16 mouse cellular contexts compared by ENCODE assay signal in the genomic region with DNA sequence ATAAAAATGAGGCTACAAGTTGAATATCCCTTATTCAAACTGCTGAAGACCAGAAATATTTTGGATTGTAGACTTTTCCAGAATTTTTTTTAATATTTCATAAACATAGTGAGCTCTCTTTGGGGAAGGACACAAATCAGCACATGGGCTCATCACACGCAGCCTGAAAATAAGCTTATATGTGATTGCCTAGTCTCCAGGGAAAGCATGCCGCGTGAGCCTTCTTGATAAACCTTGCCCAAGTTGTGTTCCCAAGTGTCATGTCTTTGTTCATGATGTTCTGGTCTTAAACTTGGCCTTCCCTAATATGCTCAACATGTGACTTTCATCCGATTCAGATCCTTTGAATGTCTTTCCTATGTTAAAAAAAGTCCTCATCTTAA.
DNase-seq lines count a peak whose midpoint lies in the region; ATAC-seq and TF ChIP-seq lines count a peak whose summit lies in the region.
"Had no signal": no experiment of that assay in that cellular context is flagged by ENCODE, and none has a peak within 500 bp of the region (broad histone marks: within the 10 kb centered on the region; RNA-seq: fewer than 3 reads in every experiment).

No protein-coding gene starts in this region.

- H3K27ac ChIP-seq in forebrain, embryonic 13.5 days: peak overlapping the region; percentile 74
- H3K27ac ChIP-seq in forebrain, embryonic 10.5 days: no peak overlapping the region
- H3K27ac ChIP-seq in layer of hippocampus, adult 2 months: peak overlapping the region; percentile 87
- peak overlapping the region; percentile 89 for H3K27ac ChIP-seq in forebrain, embryonic 16.5 days (ENCODE audit: low read length)
- H3K27ac ChIP-seq: embryonic facial prominence, embryonic 12.5 days had no signal

- no peak for ATAC-seq in forebrain, embryonic 13.5 days
- no peak for ATAC-seq in forebrain, embryonic 16.5 days

- H3K4me1 ChIP-seq in forebrain, embryonic 13.5 days: no peaks in the 10 kb centered on the region
- H3K4me1 ChIP-seq in forebrain, embryonic 10.5 days: no peaks in the 10 kb centered on the region
- peaks cover 7% of the 10 kb centered on the region for H3K4me1 ChIP-seq in forebrain, embryonic 16.5 days (replicated peaks; ENCODE audit: control insufficient read depth, insufficient read depth, low read length)
- H3K4me1 ChIP-seq: embryonic facial prominence, embryonic 12.5 days; heart, embryonic 12.5 days had no signal

- no peak for TF ChIP-seq CTCF in layer of hippocampus, adult 2 months (conservative IDR thresholded peaks at IDR 0.05)

- no peak overlapping the region for H3K4me3 ChIP-seq in forebrain, embryonic 13.5 days
- H3K4me3 ChIP-seq in forebrain, embryonic 10.5 days: no peak overlapping the region
- H3K4me3 ChIP-seq in layer of hippocampus, adult 2 months: no peak overlapping the region
- no peak overlapping the region for H3K4me3 ChIP-seq in forebrain, embryonic 16.5 days (replicated peaks; ENCODE audit: low read length)
- H3K4me3 ChIP-seq: embryonic facial prominence, embryonic 12.5 days; heart, embryonic 12.5 days had no signal

- H3K27me3 ChIP-seq in forebrain, embryonic 13.5 days: no peaks in the 10 kb centered on the region
- H3K27me3 ChIP-seq in forebrain, embryonic 10.5 days (ENCODE audit: poor library complexity, severe bottlenecking): no peaks in the 10 kb centered on the region
- no peaks in the 10 kb centered on the region for H3K27me3 ChIP-seq in forebrain, embryonic 16.5 days (replicated peaks; ENCODE audit: control insufficient read depth, insufficient read depth, low read length)
- H3K27me3 ChIP-seq: embryonic facial prominence, embryonic 12.5 days; heart, embryonic 12.5 days had no signal

- WGBS in forebrain, embryonic 13.5 days: 90% methylated on average over 4 of the region's 4 CpGs
- WGBS in forebrain, embryonic 10.5 days: 91% methylated on average over 4 of the region's 4 CpGs
- 69% methylated on average over 4 of the region's 4 CpGs for WGBS in forebrain, embryonic 16.5 days

- DNase-seq in forebrain, embryonic 10.5 days (ENCODE audit: extremely low spot score, low spot score): no peak
- peak; percentile 92 for DNase-seq in heart, adult 11 months
- DNase-seq in heart, postnatal 10 days: no peak
- no peak for DNase-seq in layer of hippocampus, adult 2 months (ENCODE audit: low spot score in 2 of 2)
- DNase-seq in layer of hippocampus, adult 18-20 months (ENCODE audit: low spot score in 2 of 2): no peak
- no peak for DNase-seq in embryo, embryonic 10.5 days (ENCODE audit: low spot score)
- DNase-seq: adrenal gland, postnatal 10 days; embryo, embryonic 11 days; gastrocnemius, postnatal 14 days; heart, postnatal 36 days; kidney, adult 11 months; kidney, adult 9 months had no signal

- intact Hi-C loops in heart, postnatal 10 days (cut with DNase I): no loop called here

- H3K4me2 ChIP-seq in forebrain, embryonic 13.5 days: no peak overlapping the region
- no peak overlapping the region for H3K4me2 ChIP-seq in forebrain, embryonic 16.5 days (ENCODE audit: low read length)
- H3K4me2 ChIP-seq: embryonic facial prominence, embryonic 12.5 days; heart, embryonic 12.5 days had no signal

- no peak overlapping the region for H3K9ac ChIP-seq in forebrain, embryonic 13.5 days
- no peak overlapping the region for H3K9ac ChIP-seq in forebrain, embryonic 16.5 days (replicated peaks; ENCODE audit: low read depth, low read length)
- H3K9ac ChIP-seq: embryonic facial prominence, embryonic 12.5 days; heart, embryonic 12.5 days had no signal

- no peaks in the 10 kb centered on the region for H3K9me3 ChIP-seq in forebrain, embryonic 13.5 days (replicated peaks)
- no peaks in the 10 kb centered on the region for H3K9me3 ChIP-seq in forebrain, embryonic 10.5 days
- 0 out of 2 replicates have a peak, but pooled peaks cover 2% of the 10 kb centered on the region for H3K9me3 ChIP-seq in forebrain, embryonic 16.5 days (ENCODE audit: control insufficient read depth, low read length)
- H3K9me3 ChIP-seq: embryonic facial prominence, embryonic 12.5 days; heart, embryonic 12.5 days had no signal

- H3K36me3 ChIP-seq in forebrain, embryonic 13.5 days (ENCODE audit: poor library complexity, severe bottlenecking): no peaks in the 10 kb centered on the region
- no peaks in the 10 kb centered on the region for H3K36me3 ChIP-seq in forebrain, embryonic 10.5 days (replicated peaks)
- no peaks in the 10 kb centered on the region for H3K36me3 ChIP-seq in forebrain, embryonic 16.5 days (ENCODE audit: control insufficient read depth, insufficient read depth)
- H3K36me3 ChIP-seq: embryonic facial prominence, embryonic 12.5 days; heart, embryonic 12.5 days had no signal
